Mouse (Mus musculus) liver, adult 2 months (tissue): Measurements from ENCODE around the gene Fnip1.

Source experiments
- CTCF ChIP-seq: fragments of 200-500 bp; IDR thresholded peaks from 2 replicates; pipeline ENCODE4 v1.5.1; 2011; ENCODE audit warnings: low read depth, low read length, control low read depth
- POLR2A ChIP-seq: fragments of 200-500 bp; IDR thresholded peaks from 2 replicates; pipeline ENCODE4 v1.6.1; 2011; ENCODE audit warnings: low read length, control low read depth; ENCODE audit not compliant: insufficient read depth; ENCODE audit errors: extremely low read depth

- no peak for TF ChIP-seq CTCF
- TF ChIP-seq POLR2A = no peak
Measured at GRCm38 (mm10) chr11:54396686-54397085, 41.3 kb upstream of the Fnip1 start.
